Mouse (Mus musculus): Measurements from ENCODE around the gene Capn15. TPM values are rescaled to one million over a fixed set of nuclear protein-coding genes. Genes with fewer than 3 reads are reported as not detected.
A peak's percentile ranks its signal among the peaks of the same experiment; 100 is the strongest.

Capn15 gene
- polyA plus RNA-seq, 1 experiment from 2014 or later = 34.6 TPM

DNA sequence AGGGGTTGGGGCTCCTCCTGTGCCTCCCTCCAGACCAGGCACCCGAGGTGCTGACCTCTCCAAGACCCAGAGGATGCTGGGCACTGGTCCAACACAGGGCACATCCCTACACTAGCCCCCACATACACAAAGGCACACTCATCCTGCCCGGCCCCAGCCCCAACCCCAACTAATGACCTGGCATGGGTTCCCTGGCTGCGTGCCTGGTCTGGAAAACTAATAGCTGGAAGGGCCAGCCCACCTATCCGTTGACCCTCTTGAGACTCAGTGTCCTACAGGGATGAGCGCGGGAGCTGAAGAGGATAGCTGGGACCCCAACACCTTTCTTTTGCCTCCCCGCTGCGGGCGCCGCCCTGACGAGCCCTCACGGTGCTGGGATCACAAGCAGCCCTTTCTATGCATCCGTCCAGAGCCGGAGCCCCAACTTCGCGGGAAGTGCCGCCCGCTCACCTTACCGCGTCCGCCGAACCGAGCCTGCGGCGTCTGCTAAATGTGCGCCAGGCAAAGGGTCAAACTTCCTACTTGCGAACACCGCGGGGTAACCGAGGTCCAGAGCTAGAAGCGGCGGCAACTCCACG lies 34.3 kb downstream of the Capn15 start:
- Histone ChIP-seq H3K4me3 (peak overlapping the region; percentile 39), H3K36me3 (no peaks in the 10 kb centered on the region)
- under 1% methylated on average over 33 of the region's 33 CpGs for WGBS

DNA sequence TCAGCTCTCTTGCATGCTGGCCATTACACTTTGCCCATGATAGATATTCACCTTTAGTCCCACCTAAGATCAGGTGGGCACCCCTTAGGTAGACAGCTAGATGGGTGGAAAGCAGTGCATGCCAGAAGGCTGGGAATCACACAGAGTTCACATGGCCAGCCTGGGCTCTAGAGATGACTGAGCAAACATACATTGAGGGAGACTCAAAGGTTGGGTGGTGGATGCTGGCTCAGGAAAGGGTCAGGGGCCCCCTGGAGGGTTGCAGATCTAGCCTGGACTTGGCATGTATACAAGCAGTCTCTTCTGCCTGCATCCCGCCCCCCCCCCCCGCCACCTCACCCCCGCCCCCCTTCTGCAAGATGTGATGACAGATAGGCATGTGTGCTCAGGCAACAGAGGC lies 34.9 kb downstream of the Capn15 start:
- ATAC-seq (ENCODE audit: insufficient number of reproducible peaks, insufficient read depth, low FRiP score, low TSS enrichment) = no peak
- Histone ChIP-seq H3K36me3 (no peaks in the 10 kb centered on the region), H3K9me3 (no peaks in the 10 kb centered on the region), H3K27ac (no peak overlapping the region), H3K4me1 (peaks cover 15% of the 10 kb centered on the region; the same call in 1 of the 2 replicates), H3K4me3 (no peak overlapping the region), H3K27me3 (peaks cover 50% of the 10 kb centered on the region), H3K4me2 (replicated peaks) (peak overlapping the region; percentile 66; the same call in 1 of the 2 replicates), H3K9ac (no peak overlapping the region)
- WGBS = 25% methylated on average over 1 of the region's 3 CpGs

More for the DNA sequence above, 34.3 kb downstream of the Capn15 start:
- Histone ChIP-seq H3K9me3 (no peaks in the 10 kb centered on the region), H3K9ac (peak overlapping the region; percentile 41; the same call in 1 of the 2 replicates), H3K4me2 (replicated peaks) (peak overlapping the region; percentile 66), H3K27me3 (peaks cover 50% of the 10 kb centered on the region), H3K27ac (no peak overlapping the region), H3K4me1 (peaks cover 15% of the 10 kb centered on the region; the same call in 1 of the 2 replicates)
- ATAC-seq (ENCODE audit: insufficient number of reproducible peaks, insufficient read depth, low FRiP score, low TSS enrichment) = no peak

DNA sequence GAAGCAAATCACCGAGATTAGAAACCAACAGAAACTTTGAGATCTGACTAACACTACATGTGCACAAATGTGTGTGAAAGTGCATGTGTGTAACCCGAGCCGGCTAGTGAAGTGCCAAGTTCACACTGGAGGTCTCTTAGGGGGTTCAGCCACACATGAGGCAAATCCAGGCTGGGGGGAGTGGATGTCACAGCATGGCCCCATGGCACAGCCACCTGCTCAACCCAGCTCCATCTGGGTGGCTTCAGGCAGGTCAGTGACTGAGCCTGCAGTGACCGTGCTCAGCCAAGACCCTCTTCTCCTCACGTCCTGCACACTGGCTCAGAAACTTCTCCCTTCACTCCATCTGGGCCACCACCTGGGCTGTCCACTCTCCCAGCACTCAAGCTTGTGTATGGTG lies 35.6 kb downstream of the Capn15 start:
- H3K4me3 ChIP-seq = no peak overlapping the region
- no peak overlapping the region for H3K4me2 ChIP-seq (replicated peaks)
- H3K27ac ChIP-seq = no peak overlapping the region
- no peak for ATAC-seq (ENCODE audit: insufficient number of reproducible peaks, insufficient read depth, low FRiP score, low TSS enrichment)
- no peaks in the 10 kb centered on the region for H3K36me3 ChIP-seq
- no peak overlapping the region for H3K9ac ChIP-seq
- peaks cover 50% of the 10 kb centered on the region for H3K27me3 ChIP-seq
- peaks cover 15% of the 10 kb centered on the region; the same call in 1 of the 2 replicates for H3K4me1 ChIP-seq
- 76% methylated on average over 5 of the region's 5 CpGs for WGBS
- no peaks in the 10 kb centered on the region for H3K9me3 ChIP-seq

- Histone ChIP-seq H3K27me3 (peaks cover 35% of the 10 kb centered on the region), H3K4me3 (no peak overlapping the region), H3K36me3 (no peaks in the 10 kb centered on the region), H3K9me3 (no peaks in the 10 kb centered on the region), H3K4me2 (replicated peaks) (no peak overlapping the region), H3K4me1 (peaks cover 15% of the 10 kb centered on the region; the same call in 1 of the 2 replicates), H3K9ac (no peak overlapping the region), H3K27ac (no peak overlapping the region)
- WGBS = 83% methylated on average over 8 of the region's 8 CpGs
- no peak for ATAC-seq (ENCODE audit: insufficient number of reproducible peaks, insufficient read depth, low FRiP score, low TSS enrichment)
Observed at GRCm38 (mm10) chr17:25948051-25948450, 37.5 kb downstream of the Capn15 start.

DNA sequence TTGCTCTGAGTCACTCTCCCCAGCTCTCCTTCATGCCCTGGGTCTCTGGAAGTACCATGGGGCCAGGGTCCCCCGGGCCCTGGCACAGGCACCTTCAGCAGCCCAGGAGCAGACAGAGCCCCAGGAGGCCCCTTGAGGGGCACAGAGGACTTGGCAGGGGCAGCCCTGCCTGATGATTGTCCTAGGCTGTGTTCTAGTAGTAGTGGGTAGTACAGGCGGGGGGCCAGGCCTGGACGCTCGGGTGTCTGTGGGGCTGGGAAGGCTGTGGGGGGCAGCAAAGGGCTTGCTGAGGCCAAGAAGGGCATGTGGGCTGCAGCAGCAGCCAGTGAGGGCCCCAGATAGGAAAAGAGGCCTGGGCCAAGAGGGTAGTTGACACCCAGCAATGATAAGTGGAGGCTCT lies 38.0 kb downstream of the Capn15 start:
- no peak overlapping the region for H3K4me3 ChIP-seq
- H3K27ac ChIP-seq = no peak overlapping the region
- peaks cover 15% of the 10 kb centered on the region; the same call in 1 of the 2 replicates for H3K4me1 ChIP-seq
- no peak overlapping the region for H3K4me2 ChIP-seq (replicated peaks)
- no peaks in the 10 kb centered on the region for H3K9me3 ChIP-seq
- 87% methylated on average over 4 of the region's 4 CpGs for WGBS
- H3K27me3 ChIP-seq = peaks cover 31% of the 10 kb centered on the region
- no peak for ATAC-seq (ENCODE audit: insufficient number of reproducible peaks, insufficient read depth, low FRiP score, low TSS enrichment)
- no peaks in the 10 kb centered on the region for H3K36me3 ChIP-seq
- no peak overlapping the region for H3K9ac ChIP-seq

DNA sequence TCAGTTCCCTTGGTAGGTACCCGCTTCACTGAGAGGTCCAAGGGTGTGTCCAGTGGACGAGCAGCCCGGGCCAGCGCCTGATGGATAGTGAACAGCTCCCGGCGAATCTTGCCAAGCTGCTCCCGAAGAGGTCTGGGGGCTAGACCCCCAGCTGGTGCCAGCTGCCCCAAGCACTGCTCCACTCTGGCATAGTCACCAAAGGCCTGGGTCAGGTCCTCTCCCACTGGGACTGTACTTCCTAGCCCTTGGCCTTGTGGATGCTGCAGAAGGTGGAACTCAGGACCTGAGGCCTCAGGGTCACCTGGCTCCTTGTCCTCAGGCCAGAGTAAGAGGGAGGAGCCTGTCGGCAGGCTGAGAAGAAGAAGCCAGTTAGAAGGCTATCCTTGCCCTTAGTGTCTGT lies 38.7 kb downstream of the Capn15 start:
- ATAC-seq (ENCODE audit: insufficient number of reproducible peaks, insufficient read depth, low FRiP score, low TSS enrichment) = no peak
- Histone ChIP-seq H3K4me3 (no peak overlapping the region), H3K36me3 (no peaks in the 10 kb centered on the region), H3K9ac (no peak overlapping the region), H3K9me3 (no peaks in the 10 kb centered on the region), H3K4me2 (replicated peaks) (no peak overlapping the region), H3K27ac (no peak overlapping the region), H3K4me1 (peaks cover 12% of the 10 kb centered on the region; the same call in 1 of the 2 replicates), H3K27me3 (peaks cover 24% of the 10 kb centered on the region)
- 82% methylated on average over 8 of the region's 8 CpGs for WGBS

GRCm38 (mm10) chr17:25946349-25946748 lies 39.2 kb downstream of the Capn15 start:
- no peaks in the 10 kb centered on the region for H3K36me3 ChIP-seq
- H3K9ac ChIP-seq = no peak overlapping the region
- H3K27me3 ChIP-seq = peaks cover 18% of the 10 kb centered on the region
- no peak overlapping the region for H3K4me3 ChIP-seq
- H3K4me2 ChIP-seq (replicated peaks) = no peak overlapping the region
- H3K27ac ChIP-seq = no peak overlapping the region
- H3K9me3 ChIP-seq = no peaks in the 10 kb centered on the region
- H3K4me1 ChIP-seq = peaks cover 7% of the 10 kb centered on the region; the same call in 1 of the 2 replicates
- ATAC-seq (ENCODE audit: insufficient number of reproducible peaks, insufficient read depth, low FRiP score, low TSS enrichment) = no peak
- WGBS = 72% methylated on average over 7 of the region's 7 CpGs

DNA sequence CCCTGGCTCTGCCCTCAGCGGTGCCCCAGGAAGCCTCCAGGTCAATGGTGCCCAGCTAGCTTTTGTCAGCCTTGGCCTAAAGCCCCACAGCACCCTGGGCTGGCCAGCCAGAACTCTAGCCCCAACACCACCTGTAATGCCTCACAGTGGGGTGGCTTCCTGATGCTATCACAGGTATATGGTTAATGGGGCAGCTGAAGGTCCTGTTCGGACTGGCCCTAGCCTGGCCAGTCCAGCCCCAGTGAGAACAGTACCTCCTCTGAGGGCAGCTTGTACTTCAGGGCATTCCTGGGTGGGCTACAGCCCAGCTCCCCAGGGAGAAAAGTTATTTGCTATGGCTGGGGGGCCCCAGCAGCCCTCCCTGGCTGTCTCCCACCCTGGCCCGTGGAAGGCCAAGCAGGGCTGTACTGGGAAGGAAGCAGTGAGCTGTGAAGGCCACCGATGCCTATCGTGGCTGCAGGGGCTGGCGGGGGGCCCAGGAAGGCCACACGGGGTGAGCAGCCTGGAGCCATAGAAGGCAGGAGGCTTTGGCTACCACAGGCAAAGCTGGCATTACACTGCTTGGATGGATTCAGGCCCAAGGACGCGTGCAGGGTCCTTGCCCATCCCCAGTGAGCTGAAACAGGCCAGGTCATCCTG lies 40.0 kb downstream of the Capn15 start:
- Histone ChIP-seq H3K4me2 (replicated peaks) (no peak overlapping the region), H3K36me3 (no peaks in the 10 kb centered on the region), H3K9ac (no peak overlapping the region), H3K4me3 (no peak overlapping the region), H3K9me3 (no peaks in the 10 kb centered on the region), H3K27ac (no peak overlapping the region), H3K27me3 (peaks cover 11% of the 10 kb centered on the region), H3K4me1 (peaks cover 8% of the 10 kb centered on the region)
- 60% methylated on average over 9 of the region's 9 CpGs for WGBS
- no peak for ATAC-seq (ENCODE audit: insufficient number of reproducible peaks, insufficient read depth, low FRiP score, low TSS enrichment)

DNA sequence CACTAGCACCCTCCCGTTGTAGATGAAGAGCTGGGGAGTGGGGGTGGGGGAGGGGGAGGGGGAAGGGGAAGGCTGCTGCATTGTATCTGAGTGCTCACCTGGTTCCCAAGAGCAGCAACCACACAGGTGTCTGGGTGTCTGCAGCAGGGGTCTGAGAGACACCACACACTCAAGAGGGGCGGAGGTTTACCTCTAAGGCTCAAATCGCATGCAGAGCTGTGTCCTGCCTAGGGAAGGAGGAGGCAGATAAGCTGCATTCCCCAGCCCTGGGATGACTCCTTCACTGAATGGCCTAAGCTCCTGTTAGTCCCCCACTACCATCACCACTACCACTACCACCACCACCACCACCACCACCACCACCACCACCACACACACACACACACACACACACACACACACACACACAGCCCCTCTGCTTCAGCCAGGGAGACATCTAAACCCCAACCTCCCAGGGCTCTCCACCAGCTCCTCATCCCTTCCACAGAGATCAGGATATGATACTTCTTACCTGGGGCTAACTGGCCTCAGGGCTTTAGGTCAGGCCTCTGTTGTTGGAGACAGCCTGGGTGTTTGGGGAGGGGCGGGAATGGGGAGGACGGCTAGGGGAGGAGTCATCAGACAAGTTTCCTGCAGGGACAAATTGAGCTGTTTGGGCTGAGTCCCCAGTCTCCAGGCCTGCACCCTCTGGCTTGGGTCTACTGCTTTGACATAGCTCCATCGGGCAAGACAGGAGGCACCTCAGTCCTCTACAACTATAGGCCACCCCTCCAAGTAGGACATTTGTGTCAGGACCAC lies 41.0 kb downstream of the Capn15 start, which contains the start of the genes Pigq and Nhlrc4:
Gene Pigq (minus strand): TSS at position 571 of the 798 bp plus-strand sequence.
Gene Nhlrc4 (minus strand): TSS at position 596 of the 798 bp plus-strand sequence.
- H3K4me1 ChIP-seq = peaks cover 18% of the 10 kb centered on the region
- no peaks in the 10 kb centered on the region for H3K36me3 ChIP-seq
- no peak within 1 kb of the TSS for H3K27ac ChIP-seq
- peaks cover under 1% of the 10 kb centered on the region; the same call in 1 of the 2 replicates for H3K27me3 ChIP-seq
- H3K4me2 ChIP-seq (replicated peaks) = no peak within 1 kb of the TSS
- 50% methylated on average over 6 of the region's 6 CpGs for WGBS
- no peak within 1 kb of the TSS for H3K4me3 ChIP-seq
- H3K9me3 ChIP-seq = no peaks in the 10 kb centered on the region
- no peak for ATAC-seq (ENCODE audit: insufficient number of reproducible peaks, insufficient read depth, low FRiP score, low TSS enrichment)
- H3K9ac ChIP-seq = peak within 1 kb of the TSS; percentile 19; the same call in 1 of the 2 replicates

- H3K9me3 ChIP-seq = no peaks in the 10 kb centered on the region
- ATAC-seq (ENCODE audit: insufficient number of reproducible peaks, insufficient read depth, low FRiP score, low TSS enrichment) = no peak
- no peaks in the 10 kb centered on the region for H3K27me3 ChIP-seq
- H3K36me3 ChIP-seq = peaks cover 1% of the 10 kb centered on the region; the same call in 1 of the 2 replicates
- no peak overlapping the region for H3K9ac ChIP-seq
- H3K4me1 ChIP-seq = peaks cover 20% of the 10 kb centered on the region
- no peak overlapping the region for H3K4me3 ChIP-seq
- no peak overlapping the region for H3K4me2 ChIP-seq (replicated peaks)
- 75% methylated on average over 9 of the region's 9 CpGs for WGBS
- H3K27ac ChIP-seq = no peak overlapping the region
Observed at GRCm38 (mm10) chr17:25943769-25944168, 41.8 kb downstream of the Capn15 start.

DNA sequence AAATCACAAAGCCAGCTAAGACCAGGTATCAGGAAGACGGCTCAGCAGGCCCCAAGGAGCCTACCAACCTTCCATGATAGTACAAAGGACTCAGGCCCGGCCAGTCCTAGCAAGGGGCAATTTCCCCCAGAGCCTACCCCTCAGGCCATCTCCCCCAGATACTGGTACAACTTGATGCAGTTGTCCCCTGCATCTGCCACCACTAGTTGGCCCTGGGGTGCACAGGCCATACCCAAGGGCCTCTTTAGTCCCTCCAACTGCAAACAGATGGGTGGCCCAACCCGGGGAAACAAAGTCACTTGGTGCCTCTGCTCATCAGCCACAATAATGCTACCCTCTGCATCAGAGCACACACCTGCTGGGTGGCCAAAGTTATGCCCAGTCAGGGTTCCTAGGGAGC lies 42.4 kb downstream of the Capn15 start:
- Histone ChIP-seq H3K27me3 (no peaks in the 10 kb centered on the region), H3K36me3 (peaks cover 3% of the 10 kb centered on the region; the same call in 1 of the 2 replicates), H3K27ac (no peak overlapping the region), H3K4me1 (peaks cover 20% of the 10 kb centered on the region), H3K9ac (no peak overlapping the region), H3K9me3 (no peaks in the 10 kb centered on the region), H3K4me3 (no peak overlapping the region), H3K4me2 (replicated peaks) (no peak overlapping the region)
- no peak for ATAC-seq (ENCODE audit: insufficient number of reproducible peaks, insufficient read depth, low FRiP score, low TSS enrichment)
- WGBS = 78% methylated on average over 3 of the region's 3 CpGs
